Mouse (Mus musculus) cerebellum, adult 11 months (tissue): ENCODE results near the gene Smoc2.
A peak's percentile ranks its signal among the peaks of the same experiment; 100 is the strongest.

ENCODE experiments used
- DNase-seq: peaks from one replicate; pipeline ENCODE4 v3.0.0; 2022

Gene Smoc2

DNA sequence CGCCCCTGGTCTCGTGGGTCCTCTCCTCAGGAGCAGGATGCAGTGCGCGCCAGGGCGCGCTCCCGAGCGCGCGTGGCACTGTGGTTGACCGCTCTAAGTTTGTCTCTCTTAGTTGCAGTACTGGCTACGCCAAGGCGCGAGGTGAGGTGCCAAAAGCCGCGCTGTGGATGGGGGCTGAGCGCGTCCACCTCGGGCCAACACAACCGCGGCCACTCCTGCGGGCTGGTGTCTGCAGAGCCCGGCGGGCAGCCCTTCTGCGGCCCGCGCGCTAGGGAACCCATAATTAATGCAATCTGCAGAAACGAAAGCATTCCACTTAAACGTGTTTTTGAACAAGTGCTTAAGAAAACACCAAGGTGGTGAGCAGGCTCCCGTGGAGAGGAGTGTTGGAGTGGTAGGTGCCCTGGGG is 1.1 kb downstream of the Smoc2 start:
- DNase-seq: no peak

DNA sequence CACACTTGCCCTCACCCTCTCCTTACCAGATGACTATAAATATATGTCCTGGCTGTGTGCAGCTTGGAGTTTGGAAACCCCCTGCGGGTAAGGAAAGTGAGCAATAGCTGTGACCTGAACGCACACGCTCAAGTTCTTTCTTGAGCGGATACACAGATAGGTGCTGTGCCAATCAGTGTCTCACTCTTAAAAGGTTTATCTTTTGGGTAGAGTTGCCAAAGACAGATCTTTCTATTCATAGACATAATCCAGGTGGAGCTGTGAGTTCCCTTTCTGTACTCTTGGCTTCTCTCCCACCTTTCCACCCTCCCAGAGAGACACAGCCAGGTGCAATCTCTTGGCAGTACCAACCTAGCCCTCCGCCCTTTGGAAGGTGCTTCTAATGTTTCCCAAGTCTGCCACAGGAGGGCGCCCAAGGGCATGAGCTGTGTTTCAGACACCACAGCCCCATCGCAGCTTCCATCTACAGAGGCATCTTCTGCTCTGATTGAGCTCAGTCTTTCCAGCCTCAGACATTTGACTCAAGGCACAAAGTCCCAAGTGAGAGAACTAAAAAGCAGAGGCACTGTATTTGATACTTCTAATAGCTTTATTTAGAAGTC is 8.8 kb downstream of the Smoc2 start:
- DNase-seq: peak; percentile 61

DNA sequence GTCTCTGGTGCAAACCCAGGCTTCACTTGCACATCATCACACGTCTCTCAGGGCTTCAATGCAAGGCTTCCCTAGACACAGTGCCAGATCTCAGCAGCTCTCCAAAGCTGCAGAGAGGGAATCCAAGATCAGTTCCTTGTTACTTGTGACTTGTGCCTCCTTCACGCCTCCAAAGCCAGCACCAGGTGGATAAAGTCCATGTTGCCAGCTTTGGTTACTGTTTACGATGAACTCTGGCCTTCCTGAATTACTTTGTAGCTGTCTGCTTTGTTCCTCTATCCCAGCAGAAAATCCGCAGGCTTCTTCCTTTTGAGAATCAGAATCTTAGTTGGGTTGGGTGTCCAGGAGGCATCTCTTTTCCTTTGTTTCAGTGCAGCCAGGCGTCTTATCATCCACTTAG is 14.3 kb downstream of the Smoc2 start:
- DNase-seq: no peak

DNA sequence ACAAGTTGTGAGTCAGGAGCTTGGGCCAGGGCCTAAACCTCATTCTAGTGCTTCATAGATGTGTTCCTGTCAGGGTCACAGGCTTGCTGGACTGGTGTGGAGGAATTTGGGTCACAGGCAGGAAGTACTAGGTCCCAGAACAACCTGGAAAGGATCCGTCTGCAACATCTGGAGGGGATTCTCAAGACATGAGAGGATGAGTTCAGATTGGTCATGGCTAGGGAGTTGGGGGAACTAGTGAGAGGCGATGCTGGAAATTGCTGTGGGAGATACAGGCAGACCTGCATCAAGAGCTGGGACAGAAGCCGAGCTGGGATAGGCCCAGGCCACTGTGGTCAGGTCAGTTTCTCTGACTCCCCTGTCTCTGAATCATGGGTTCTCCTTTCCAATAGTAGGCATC is 15.8 kb downstream of the Smoc2 start:
- DNase-seq: no peak

GRCm38 (mm10) chr17:14300361-14300760 is 21.1 kb downstream of the Smoc2 start:
- no peak for DNase-seq

DNA sequence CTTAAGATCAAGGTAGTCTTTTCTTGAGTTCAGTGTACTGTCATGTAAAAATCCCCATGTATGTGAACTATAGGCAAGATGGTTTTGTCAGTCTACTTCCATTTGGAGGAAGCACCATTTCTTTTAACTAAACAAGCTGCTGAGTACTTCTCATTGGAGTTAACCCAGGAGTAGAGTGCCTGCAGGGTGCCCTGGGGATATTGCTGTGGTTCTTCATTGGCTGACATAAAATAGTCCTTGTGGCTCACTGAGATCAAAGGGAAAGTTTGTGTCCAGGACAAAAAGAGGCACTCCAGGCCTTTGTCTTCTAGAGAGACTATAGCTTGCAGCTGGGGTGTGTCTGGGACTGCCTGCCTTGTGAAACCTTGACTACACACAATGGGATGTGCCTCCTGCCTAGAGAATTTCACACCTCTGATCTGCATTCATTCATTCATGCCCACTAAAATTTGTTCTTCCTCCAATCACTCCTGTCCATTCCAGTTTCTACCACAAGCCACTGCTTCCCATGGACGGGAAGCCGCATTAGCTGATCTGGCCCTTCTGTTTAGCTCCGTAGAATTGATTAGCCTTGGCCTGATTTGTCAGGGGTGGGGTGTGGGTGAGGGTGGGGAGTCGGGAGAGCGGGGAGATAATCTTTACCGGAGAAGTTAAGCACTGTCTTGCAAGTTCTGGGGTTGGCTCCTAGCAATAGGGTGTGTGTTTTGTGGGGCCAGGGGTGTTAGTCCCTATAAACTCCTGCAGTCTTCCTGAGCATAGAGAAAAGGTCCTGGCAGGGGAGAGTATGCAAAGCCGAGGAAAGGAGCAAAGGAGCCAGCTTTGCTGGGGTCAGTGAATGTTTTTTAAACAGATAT is 22.4 kb downstream of the Smoc2 start:
- DNase-seq: no peak

DNA sequence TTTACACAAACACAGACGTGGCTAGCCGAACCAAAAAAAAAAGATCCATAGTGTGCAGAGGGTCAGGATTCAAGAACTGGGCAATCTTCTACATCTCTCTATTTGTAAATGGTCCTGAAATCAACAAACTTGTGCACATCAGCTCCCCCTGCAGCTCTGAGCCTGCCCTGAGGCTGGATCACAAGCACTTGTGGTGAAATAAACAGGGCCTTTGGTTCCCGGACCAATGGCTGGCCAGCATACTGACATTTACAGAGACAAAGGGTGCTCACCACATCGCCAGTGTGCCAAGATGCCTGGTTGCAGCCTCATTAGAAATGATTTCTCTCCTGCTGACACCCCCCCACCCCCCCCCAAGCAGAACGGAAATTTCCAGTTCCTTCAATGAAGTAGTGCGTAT is 23.1 kb downstream of the Smoc2 start:
- DNase-seq: no peak

DNA sequence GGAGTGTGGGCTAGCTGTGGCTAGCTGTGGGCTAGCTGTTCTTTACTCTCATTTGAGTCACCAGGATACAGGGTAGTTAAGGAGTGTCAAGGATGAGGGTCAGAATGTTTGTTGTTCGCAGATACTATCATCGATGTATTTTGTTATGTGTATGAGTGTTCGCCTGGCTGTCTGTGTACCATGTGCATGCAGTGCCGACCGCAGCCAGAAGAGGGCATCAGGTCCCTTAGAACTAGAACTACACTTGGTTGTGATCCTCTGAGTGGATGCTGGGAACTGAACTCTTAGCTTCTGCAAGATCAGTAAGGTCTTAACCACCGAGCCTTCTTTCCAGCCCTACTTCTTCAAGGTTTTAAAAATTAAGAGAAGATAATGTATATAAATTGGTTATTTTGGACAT is 24.4 kb downstream of the Smoc2 start:
- no peak for DNase-seq

DNA sequence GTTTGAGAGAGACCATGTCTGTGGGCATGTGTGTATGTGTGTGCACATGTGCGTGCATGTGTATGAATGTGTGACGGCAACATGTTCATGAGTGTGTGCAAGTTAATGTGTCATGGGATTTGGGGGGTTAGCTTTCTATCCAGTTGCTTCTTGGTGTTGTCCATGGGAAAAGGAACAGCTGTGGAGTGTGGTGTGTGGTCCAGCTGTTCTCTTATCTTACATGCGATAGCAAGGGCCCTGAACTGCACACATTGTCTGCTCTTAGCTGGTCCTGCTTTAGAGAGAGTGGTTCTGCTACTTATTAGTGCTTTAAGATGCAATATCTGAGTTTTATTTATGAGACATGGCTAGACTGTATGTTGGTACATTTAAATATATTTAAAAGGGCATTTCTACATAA is 30.6 kb downstream of the Smoc2 start:
- no peak for DNase-seq

DNA sequence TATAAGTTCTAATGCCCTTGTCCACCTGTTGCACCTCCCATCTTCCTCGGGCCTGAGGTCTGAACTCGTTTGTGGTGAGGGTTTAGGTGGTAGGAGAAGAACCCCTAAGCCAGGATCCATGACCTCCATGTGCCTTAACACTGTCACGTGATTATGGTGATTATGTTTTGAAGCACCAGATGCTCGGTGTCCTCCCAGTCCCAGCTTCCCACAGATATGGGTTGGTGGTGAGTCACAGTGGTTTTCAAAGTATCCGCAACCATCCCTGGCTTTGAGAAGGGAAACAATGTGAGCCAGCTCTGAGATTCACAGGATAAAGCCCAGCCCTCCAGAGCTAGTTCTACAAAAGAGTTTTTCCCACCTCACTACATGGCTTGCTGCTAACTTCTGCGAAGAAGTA is 33.1 kb downstream of the Smoc2 start:
- no peak for DNase-seq

DNA sequence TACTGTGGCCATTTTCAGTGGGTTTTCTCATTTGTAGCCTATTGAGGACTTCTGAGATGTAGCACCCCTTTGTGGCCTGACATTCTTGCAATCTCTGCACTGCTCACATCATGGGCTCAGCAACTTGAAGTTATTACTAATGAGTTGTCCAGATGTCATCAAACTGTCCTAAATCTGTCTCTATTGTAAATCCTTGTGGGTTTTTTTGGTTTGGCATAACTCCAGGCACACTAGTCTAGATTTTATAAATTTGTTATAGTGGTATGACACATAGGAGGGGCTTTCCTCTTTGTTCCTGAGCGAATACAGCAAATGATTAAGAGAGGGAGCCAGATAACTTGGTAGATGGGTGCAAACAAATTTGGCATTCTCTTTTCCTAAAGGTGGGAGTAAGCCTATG is 35.0 kb downstream of the Smoc2 start:
- no peak for DNase-seq

DNA sequence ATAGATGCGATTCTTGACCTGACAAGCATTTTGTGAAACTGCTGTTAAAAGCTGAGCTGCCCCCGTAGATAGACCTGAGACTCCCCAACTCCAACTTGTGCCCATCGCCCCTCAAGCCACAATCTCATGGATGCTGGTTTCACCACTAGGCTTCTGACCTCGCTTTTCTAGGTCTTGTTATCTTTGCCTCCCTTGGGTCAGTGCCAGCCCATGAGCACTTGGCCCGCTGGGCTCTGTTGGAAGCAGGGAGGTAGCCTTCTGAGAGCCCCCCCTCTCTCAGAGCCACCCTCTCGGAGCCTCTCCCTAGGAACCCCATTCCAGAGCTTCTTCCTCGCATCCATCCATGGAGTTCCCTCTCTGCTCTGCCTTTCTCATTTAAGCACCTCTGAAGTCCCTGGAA is 37.2 kb downstream of the Smoc2 start:
- DNase-seq: no peak

DNA sequence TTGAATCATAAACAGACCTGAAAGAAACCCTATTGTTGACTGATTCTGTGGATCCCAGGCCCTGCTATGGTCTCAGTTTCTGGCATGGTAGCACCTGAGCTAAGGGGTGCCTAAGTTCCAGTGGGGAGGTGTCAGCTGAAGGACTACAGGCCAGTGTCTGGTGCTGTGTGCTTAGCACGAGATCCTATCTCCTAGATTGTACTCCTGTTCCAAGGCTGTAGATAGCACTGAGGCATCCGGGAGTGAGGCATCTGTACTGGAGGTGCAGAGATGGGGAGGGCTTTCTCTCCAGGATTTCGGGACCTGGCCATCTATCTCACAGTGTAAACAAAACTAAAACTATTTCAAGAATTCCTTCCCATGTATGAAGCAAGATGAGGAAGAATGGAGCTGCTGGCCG is 38.1 kb downstream of the Smoc2 start:
- DNase-seq: no peak

DNA sequence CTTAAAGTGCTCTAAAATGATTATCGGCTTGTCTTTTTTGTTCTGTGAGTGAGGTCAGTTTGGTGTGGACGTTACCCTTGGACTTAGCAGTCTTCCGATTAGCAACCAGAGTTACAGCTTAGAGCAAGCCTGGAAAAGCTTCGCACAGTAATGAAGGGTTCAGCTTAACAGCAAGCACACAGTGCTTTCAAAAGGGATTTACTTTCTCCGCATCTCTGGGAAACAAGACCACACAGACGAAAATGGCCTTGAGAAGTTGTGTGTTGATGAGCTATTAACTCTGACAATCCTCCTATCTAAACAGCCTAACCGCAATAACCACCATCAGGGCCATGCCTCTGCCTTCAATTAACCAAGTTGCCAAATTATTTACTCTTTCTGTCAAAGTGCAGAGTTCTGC is 46.9 kb downstream of the Smoc2 start:
- no peak for DNase-seq

GRCm38 (mm10) chr17:14328037-14328436 is 48.7 kb downstream of the Smoc2 start:
- peak; percentile 1 for DNase-seq

DNA sequence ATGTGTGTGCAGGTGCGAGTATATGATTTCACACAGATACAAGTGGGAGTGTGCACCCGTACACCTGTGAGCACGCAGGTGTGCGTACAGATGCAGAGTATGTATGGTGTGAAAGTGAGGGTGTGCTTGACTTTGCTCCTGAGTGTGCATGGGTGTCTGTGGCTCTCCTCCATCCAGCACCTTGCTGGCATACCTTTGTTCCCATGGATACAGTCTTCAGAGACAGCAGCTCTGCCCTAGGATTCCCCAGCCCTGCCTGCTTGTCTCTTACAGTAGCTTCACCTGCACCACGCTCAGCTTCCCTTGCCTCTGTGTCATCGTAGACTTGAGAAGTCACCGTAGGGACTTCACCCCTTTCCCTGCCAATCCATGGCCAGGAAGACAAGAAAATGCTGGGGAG is 51.2 kb downstream of the Smoc2 start:
- DNase-seq: no peak

GRCm38 (mm10) chr17:14339932-14340557 is 60.7 kb downstream of the Smoc2 start:
- DNase-seq: no peak

DNA sequence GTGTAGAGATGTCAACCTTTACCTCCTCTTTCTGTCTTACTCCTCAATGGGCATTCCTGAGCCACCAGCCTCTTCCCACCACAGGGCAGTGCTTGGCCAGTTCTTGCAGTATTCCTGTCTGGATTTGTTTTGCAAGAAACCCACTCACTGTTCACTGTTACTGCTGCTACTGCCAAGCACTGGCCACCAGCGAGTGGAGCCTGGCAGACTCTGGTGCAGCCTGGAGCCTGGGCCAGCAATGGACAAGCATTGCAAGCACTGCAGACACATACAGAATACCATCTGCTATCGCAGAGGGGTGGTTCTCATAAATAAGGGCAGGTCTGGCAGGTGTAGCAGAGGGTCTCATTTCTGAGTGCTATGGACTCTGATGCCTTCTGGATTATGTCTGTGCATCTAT is 61.4 kb downstream of the Smoc2 start:
- no peak for DNase-seq

DNA sequence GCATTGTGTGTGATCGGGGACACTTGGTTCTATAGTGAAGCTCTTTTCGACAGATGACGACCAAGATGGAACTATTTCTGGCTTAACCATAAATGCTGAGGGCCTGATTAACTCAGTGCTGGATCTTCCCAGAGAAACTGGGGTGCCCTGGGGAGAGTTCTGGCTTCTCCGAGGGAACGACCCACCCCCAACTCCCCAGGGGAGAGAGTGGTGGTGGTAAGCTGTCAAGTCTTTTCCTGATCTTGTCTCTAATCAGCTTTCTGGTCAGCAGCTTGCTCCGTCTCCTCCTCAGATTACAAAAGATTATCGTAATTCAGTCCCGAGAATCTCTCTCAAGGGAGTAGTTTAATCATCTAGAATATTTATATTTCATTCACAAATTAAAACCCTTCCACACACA is 63.2 kb downstream of the Smoc2 start:
- no peak for DNase-seq

DNA sequence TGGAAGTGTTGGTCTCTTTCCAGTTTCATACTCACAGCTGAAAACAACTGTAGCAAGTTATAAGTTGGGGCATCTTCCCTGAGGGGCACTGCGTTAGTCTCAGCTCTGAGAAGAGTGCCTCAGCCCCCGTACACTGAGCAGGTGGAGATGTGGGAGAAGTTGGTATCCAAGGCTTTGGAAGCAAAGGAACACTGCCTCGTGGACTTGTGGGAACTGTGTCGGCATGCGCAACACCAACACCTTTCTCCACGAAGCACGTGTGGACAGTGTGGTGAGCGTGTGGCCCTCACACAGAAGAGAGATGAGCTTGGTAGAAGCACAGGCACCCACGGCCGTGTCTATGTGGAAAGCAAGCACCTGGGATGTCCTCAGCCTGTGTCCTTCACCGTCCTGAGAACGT is 64.1 kb downstream of the Smoc2 start:
- no peak for DNase-seq

DNA sequence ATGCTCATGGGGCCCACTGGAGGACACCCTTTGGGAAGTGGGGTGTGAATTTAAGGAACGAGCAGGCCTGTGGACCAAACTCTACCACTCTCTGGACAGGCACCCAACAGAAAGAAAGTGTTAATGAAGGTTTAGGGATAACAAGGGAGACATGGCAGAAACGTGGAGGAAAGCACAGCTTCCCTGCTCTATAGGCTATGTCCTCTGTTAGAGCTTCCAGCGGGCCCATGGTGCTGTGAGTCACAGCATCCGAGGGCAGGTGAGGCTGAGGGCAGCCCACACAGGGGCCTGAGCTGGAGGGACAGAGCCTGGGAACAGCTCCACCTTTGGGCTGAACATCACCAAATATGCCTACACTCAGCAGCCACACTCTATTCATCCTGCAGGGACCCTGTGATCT is 66.2 kb downstream of the Smoc2 start:
- DNase-seq: no peak

- DNase-seq: no peak
These were observed 67.6 kb downstream of the Smoc2 start for GRCm38 (mm10) chr17:14346891-14347290.

DNA sequence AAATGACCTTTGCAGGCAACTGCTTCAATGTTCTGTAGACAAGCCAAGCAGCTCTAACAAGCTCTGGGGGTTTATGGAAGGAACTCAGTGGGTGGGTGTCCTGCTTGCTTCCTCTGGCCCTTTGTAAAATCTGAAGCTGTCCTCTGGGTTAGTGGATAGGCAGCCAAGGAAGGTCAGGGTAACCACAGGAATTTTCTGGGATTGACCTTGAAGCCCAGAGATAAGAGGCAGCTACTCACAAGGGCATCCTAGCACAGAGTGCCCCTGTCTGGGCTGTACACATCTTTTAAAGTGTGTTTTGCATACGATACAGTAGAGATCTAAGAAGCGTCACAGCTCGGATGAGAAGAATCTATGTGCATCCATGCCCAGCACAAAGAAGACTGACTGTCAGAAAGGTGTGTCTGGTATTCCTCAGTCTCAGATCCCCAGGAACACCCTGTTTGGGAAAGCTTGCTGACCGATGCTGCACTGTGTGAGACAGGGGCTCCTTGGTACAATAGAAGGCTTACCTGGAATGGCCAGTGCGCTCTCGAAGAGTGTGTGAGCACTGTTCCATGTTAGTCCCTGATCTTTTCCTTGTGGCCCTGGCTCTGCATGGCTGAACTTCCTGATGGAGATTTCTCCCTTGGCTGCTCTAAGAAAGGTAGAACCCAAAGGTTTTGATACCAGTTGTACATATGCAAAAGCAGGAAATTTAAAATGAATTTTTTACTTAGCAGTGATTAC is 69.9 kb downstream of the Smoc2 start:
- no peak for DNase-seq
